Mouse (Mus musculus) G1E (cell line): Measurements from ENCODE around the gene Hoxc8. TPM values are rescaled to one million over a fixed set of nuclear protein-coding genes. Genes with fewer than 3 reads are reported as not detected.

Experiments
- ATAC-seq: 2 replicates; pipeline ENCODE4 v1.8.0; 2016; ENCODE audit warnings: mild to moderate bottlenecking; ENCODE audit not compliant: insufficient number of reproducible peaks, poor library complexity, low FRiP score, severe bottlenecking; ENCODE audit errors: extremely low read depth
- DNase-seq: peaks from one replicate; pipeline ENCODE4 v3.0.0; 2012; ENCODE audit warnings: low spot score
- H3K27me3 ChIP-seq: 2 replicates; pipeline ENCODE4 v1.6.1; 2012; ENCODE audit warnings: mild to moderate bottlenecking, low read length, inconsistent platforms; ENCODE audit not compliant: insufficient read depth
- H3K36me3 ChIP-seq: replicated peaks from 2 replicates; pipeline ENCODE3; 2012; ENCODE audit warnings: mild to moderate bottlenecking, inconsistent platforms
- H3K4me1 ChIP-seq: 2 replicates; pipeline ENCODE4 v1.6.1; 2012; ENCODE audit warnings: low read depth, low read length, inconsistent platforms, mixed read lengths; ENCODE audit not compliant: insufficient read depth
- H3K4me3 ChIP-seq: 2 replicates; pipeline ENCODE4 v1.5.1; 2012; ENCODE audit warnings: low read depth, mild to moderate bottlenecking, inconsistent platforms, low read length, moderate library complexity, mixed read lengths
- H3K9me3 ChIP-seq: replicated peaks from 2 replicates; pipeline ENCODE4 v1.6.1; 2012; ENCODE audit warnings: inconsistent platforms
- CTCF ChIP-seq: IDR thresholded peaks from 2 replicates; pipeline ENCODE4 v1.5.1; 2012; ENCODE audit warnings: low read depth, low read length, inconsistent platforms, mixed read lengths
- GATA1 ChIP-seq: IDR thresholded peaks from 2 replicates; pipeline ENCODE4 v1.6.1; 2012; ENCODE audit warnings: borderline replicate concordance, low read length, inconsistent platforms, mixed read lengths
- GATA2 ChIP-seq: IDR thresholded peaks from 2 replicates; pipeline ENCODE4 v1.6.1; 2012; ENCODE audit warnings: low read depth, low read length, inconsistent platforms, borderline replicate concordance
- POLR2AphosphoS5 ChIP-seq: IDR thresholded peaks from 2 replicates; pipeline ENCODE4 v1.6.1; 2012; ENCODE audit warnings: low read depth, low read length, inconsistent platforms; ENCODE audit not compliant: insufficient replicate concordance
- TAL1 ChIP-seq: conservative IDR thresholded peaks from 2 replicates; pipeline ENCODE4 v1.6.1; 2012; ENCODE audit warnings: low read depth, low read length, inconsistent platforms, mixed read lengths
- polyA plus RNA-seq: library from polyadenylated mRNA; stranded (reverse); fragments of >175 nt; gene quantifications from 2 replicates; pipeline ENCODE4 v1.2.3, GENCODE M21; 2012
- total RNA-seq, 2 experiments: library from RNA; stranded (forward) in 1 of 2; stranded (reverse) in 1 of 2; fragments of 200-1000 nt in 1 of 2; fragments of >200 nt in 1 of 2; fragmentation: Nextera tagmentation in 1 of 2; gene quantifications; 2 replicates each; pipeline ENCODE4 v1.2.3; 2014 to 2017

Hoxc8 gene
- total and polyA plus RNA-seq, 3 experiments = 2.7 to 21.1 (median 10.1) TPM

GRCm38 (mm10) chr15:102948842-102949241, 41.6 kb upstream of the Hoxc8 start:
- H3K4me1 ChIP-seq = peaks cover 18% of the 10 kb centered on the region
- DNase-seq (no peak), ATAC-seq (no peak)
- no peak for TF ChIP-seq GATA1
- no peak for TF ChIP-seq TAL1
- no peak for TF ChIP-seq CTCF
- no peak for TF ChIP-seq POLR2AphosphoS5
- no peak for TF ChIP-seq GATA2
- H3K4me3 ChIP-seq = no peak overlapping the region
- H3K27me3 ChIP-seq = peaks cover 71% of the 10 kb centered on the region
- no peaks in the 10 kb centered on the region for H3K9me3 ChIP-seq
- no peaks in the 10 kb centered on the region for H3K36me3 ChIP-seq

GRCm38 (mm10) chr15:102949696-102950095, 40.7 kb upstream of the Hoxc8 start:
- H3K27me3 ChIP-seq = peaks cover 78% of the 10 kb centered on the region
- no peak for DNase-seq
- peaks cover 21% of the 10 kb centered on the region for H3K4me1 ChIP-seq
- H3K9me3 ChIP-seq = no peaks in the 10 kb centered on the region
- TF ChIP-seq GATA1 = no peak
- TF ChIP-seq TAL1 = no peak
- TF ChIP-seq POLR2AphosphoS5 = no peak
- no peak for TF ChIP-seq GATA2
- no peak for TF ChIP-seq CTCF
- no peak for ATAC-seq
- no peaks in the 10 kb centered on the region for H3K36me3 ChIP-seq
- no peak overlapping the region for H3K4me3 ChIP-seq

GRCm38 (mm10) chr15:102950877-102951276, 39.5 kb upstream of the Hoxc8 start:
- ATAC-seq (no peak), DNase-seq (no peak)
- Histone ChIP-seq H3K4me3 (no peak overlapping the region), H3K4me1 (peaks cover 18% of the 10 kb centered on the region), H3K9me3 (no peaks in the 10 kb centered on the region), H3K36me3 (no peaks in the 10 kb centered on the region), H3K27me3 (peaks cover 86% of the 10 kb centered on the region)
- TF ChIP-seq TAL1 = no peak
- no peak for TF ChIP-seq CTCF
- no peak for TF ChIP-seq GATA2
- no peak for TF ChIP-seq GATA1
- no peak for TF ChIP-seq POLR2AphosphoS5

- H3K27me3 ChIP-seq = peaks cover 95% of the 10 kb centered on the region
- ATAC-seq = no peak
- TF ChIP-seq CTCF (no peak), TAL1 (no peak), GATA1 (no peak), POLR2AphosphoS5 (no peak), GATA2 (no peak)
Measured at GRCm38 (mm10) chr15:102953561-102953960, 36.8 kb upstream of the Hoxc8 start.

GRCm38 (mm10) chr15:102954192-102955006, 36.0 kb upstream of the Hoxc8 start, which contains the start of gene Hoxc11:
Hoxc11 (plus strand) TSS chr15:102954427.
- no peaks in the 10 kb centered on the region for H3K9me3 ChIP-seq
- ATAC-seq (no peak), DNase-seq (no peak)
- TF ChIP-seq POLR2AphosphoS5 = no peak
- TF ChIP-seq GATA1 = no peak
- TF ChIP-seq TAL1 = no peak
- no peak for TF ChIP-seq CTCF
- TF ChIP-seq GATA2 = no peak
- H3K36me3 ChIP-seq = no peaks in the 10 kb centered on the region
- no peak within 1 kb of the TSS for H3K4me3 ChIP-seq
- H3K4me1 ChIP-seq = peaks cover 16% of the 10 kb centered on the region
- peaks cover 92% of the 10 kb centered on the region for H3K27me3 ChIP-seq

More at GRCm38 (mm10) chr15:102953561-102953960, 36.8 kb upstream of the Hoxc8 start:
- no peak for DNase-seq
- Histone ChIP-seq H3K4me1 (peaks cover 15% of the 10 kb centered on the region), H3K4me3 (no peak overlapping the region), H3K9me3 (no peaks in the 10 kb centered on the region), H3K36me3 (no peaks in the 10 kb centered on the region)

- Histone ChIP-seq H3K27me3 (peaks cover 92% of the 10 kb centered on the region), H3K4me1 (peaks cover 20% of the 10 kb centered on the region), H3K9me3 (no peaks in the 10 kb centered on the region), H3K36me3 (no peaks in the 10 kb centered on the region), H3K4me3 (no peak overlapping the region)
- TF ChIP-seq GATA1 = no peak
- no peak for TF ChIP-seq TAL1
- TF ChIP-seq CTCF = no peak
- TF ChIP-seq GATA2 = no peak
- no peak for TF ChIP-seq POLR2AphosphoS5
- ATAC-seq (no peak), DNase-seq (no peak)
Measured at GRCm38 (mm10) chr15:102955007-102955382, 35.4 kb upstream of the Hoxc8 start.
